Mouse (Mus musculus): Measurements from ENCODE around the gene Kir3dl1.
A peak's percentile ranks its signal among the peaks of the same experiment; 100 is the strongest.
"Not testable (repeated sequence)": the region's sequence is repeated elsewhere in the genome, so short reads cannot be mapped to it uniquely, and the experiment has no call there.

Gene Kir3dl1

DNA sequence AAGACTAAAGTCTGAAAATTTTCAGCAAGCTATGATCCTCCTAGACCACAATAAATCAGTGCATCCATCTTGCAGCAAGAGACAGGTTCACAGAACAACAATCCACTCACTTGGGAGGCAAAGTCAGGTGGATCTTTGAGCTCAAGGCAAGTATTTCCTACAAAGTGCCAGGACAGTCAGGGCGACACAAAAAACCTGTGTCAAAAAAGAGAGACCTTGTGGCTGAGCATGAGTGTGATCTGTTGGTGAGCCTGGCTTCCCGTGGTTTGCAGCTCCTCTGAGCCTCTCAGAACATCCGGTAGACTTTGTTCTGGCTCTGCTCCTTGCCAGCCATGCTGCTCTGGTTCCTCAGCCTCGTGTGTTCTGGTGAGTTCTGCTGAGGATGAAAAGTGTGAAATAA is at the start of gene Kir3dl1:
Gene Kir3dl1 (plus strand): TSS at position 301 of the 400 bp plus-strand sequence.
- not testable (repeated sequence) for DNase-seq (ENCODE audit: low read depth, low spot score)

DNA sequence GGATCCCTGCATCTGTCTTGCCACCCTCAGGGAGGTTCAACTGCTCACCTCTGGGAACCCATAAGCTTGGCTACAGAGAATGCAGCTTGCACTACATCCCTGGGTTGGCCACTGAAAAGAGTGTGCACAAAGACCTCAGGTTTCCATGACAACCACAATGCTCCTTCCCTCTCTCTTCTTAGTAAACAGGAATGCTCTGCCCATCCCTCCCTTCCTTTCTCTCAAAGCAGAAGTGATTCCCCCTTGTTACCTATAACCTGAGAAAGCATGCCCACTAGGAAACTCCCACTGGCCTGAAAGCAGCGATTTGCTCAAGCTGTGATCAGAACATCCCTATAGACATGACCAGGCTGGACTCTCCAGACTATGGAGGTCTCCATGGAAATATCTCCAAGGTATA is 26.2 kb downstream of the Kir3dl1 start, which contains the start of gene Kir3dl2:
Gene Kir3dl2 (minus strand): TSS at position 101 of the 400 bp plus-strand sequence.
- DNase-seq (ENCODE audit: low read depth, low spot score): not testable (repeated sequence)

DNA sequence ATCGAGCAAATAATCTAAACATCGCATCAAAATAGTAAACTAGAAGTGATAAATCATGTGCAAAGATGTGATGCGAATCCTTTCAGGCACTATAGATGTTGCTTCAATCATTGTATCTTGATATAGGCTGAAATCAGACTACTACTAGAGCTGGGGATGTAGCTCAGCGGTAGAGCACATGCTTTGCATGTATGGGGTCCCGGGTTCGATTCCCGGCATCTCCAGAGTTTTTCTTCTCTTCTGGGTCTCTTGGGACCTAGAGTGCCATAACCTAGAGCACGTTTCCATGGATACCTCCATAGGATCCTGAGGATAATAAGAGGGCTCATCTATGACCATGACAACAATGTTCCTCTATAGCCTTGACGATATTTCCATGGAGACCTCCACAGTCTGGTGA is 51.3 kb downstream of the Kir3dl1 start:
- peak; percentile 0 for DNase-seq (ENCODE audit: low read depth, low spot score)

Data from R1 (cell line).